Mouse (Mus musculus) v-Abl transformed pro-B cells (cell line): Measurements from ENCODE around the gene Lbr.
"Not testable (repeated sequence)": the region's sequence is repeated elsewhere in the genome, so short reads cannot be mapped to it uniquely, and the experiment has no call there.

Experiments used
- in situ Hi-C, 2 experiments: fragments of 400-800 bp; cut with MboI; formaldehyde crosslinking; loops; one replicate each; pipeline ENCODE4 v1.15.1; 2025; ENCODE audit not compliant: unreplicated experiment in 2 of 2

The Lbr gene

DNA sequence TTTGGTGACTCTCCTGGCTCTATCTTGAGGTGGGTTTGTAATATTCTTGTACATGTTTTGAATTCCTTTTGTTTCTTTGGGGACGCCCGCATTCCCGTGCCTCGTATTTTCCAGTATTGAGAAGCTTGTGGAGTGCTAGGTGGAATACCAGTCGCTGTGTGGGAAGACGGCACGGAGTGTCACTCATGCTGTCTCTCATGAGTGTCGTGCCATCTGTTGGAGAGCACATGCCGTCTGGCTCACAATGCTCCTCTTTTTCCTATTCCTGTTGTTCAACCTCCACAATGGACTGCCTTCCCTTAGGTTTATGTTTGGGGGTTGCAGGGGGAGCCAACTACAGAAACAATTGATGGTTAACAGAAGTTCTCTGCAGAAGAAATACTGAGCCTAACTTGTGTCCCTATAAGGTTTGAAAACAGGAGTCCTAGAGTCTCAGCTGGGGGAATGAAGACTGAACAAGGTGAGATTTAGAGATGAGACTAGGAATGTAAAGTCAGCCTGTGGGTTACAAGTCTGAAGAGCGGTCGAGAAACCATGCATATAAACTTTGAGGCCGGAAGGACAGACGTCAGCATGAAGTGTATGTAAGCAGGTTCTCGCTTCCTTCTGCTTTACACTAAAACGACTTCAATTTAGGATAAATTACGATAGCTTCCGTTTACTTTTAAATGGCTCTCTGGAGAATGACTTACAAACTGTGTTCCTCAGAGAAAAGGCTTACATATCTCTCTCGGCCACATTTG lies 31.2 kb downstream of the Lbr start:
- in situ Hi-C loops, result loop anchor here in 1 of 2 experiments (10.0 kb wide), 1 partner anchor 723 kb away; no protein-coding TSS in a partner anchor

DNA sequence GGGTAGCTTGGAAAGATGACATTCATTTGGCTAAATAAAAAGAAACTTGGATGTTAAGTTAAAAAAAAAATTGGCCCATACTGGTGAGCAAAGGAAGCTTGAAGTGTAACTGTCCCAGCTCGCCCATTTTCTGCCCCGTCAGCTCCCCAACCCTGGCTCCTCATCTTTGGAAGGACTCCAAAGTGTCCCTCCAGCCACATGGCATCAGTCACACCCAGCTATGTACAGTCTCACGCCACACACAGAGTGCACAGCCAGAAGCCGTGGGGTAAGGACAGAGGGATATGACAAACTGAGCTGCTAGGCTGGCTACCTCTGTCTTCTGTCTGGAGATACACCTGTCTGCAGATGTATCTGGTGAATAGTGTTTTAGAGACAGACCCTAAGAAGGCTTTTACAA lies 42.2 kb downstream of the Lbr start:
- in situ Hi-C loops, result no loop called here

GRCm38 (mm10) chr1:181799911-181800310 lies 42.9 kb downstream of the Lbr start:
- in situ Hi-C loops, result no loop called here

GRCm38 (mm10) chr1:181793541-181793940 lies 49.3 kb downstream of the Lbr start:
- in situ Hi-C loops, result no loop called here

- in situ Hi-C loops, result no loop called here
Measured at GRCm38 (mm10) chr1:181789952-181790351, 52.9 kb downstream of the Lbr start.

GRCm38 (mm10) chr1:181782600-181782999 lies 60.2 kb downstream of the Lbr start:
- in situ Hi-C loops, result not testable (repeated sequence)

DNA sequence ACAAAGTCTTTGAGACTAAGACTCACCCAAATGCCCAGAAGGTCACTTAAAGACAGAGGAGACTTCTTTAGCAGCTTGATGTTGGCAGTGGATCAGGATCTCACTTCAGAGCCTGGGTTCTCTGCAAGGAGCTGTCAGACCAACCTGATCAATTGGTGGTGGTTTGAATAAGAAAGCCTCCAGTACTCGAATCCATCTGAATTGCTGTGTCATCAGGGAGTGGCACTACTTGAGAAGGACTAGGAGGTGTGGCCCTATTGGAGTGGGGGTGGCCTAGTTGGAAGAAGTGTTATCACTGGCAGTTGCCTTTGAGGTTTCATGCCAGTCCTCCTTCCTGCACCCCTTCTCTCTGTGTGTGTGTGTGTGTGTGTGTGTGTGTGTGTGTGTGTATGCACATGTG lies 66.3 kb downstream of the Lbr start:
- in situ Hi-C loops, result no loop called here

- in situ Hi-C loops, result no loop called here
Measured at GRCm38 (mm10) chr1:181771871-181772270, 71.0 kb downstream of the Lbr start.

GRCm38 (mm10) chr1:181769392-181769791 lies 73.5 kb downstream of the Lbr start:
- in situ Hi-C loops, result no loop called here
